Mouse (Mus musculus): ENCODE measurements at regions not wholly inside any gene's neighbourhood (a gene's known extent, or its start where the extent isn't known, plus 50 kb on each side); places are given as distances from the start of the nearest gene placed in this dataset.

- TF ChIP-seq CTCF (IDR thresholded peaks at IDR 0.05; ENCODE audit: low read depth) (no peak), EP300 (IDR thresholded peaks at IDR 0.05; ENCODE audit: low read depth) (no peak)
Measured at GRCm38 (mm10) chr14:29787796-29788195, 66.1 kb upstream of the Cacna2d3 start.
